Mouse (Mus musculus) megakaryocyte, embryonic 14.5 days (primary cell): ENCODE results near the gene Sox5.

Source experiments
- FLI1 ChIP-seq: IDR thresholded peaks from 2 replicates; pipeline ENCODE4 v1.6.1; 2012; ENCODE audit warnings: low read length, inconsistent platforms, mixed read lengths
- GATA1 ChIP-seq: IDR thresholded peaks from 3 replicates; pipeline ENCODE4 v1.6.1; 2012; ENCODE audit warnings: mixed read lengths, low read length, inconsistent platforms, borderline replicate concordance

DNA sequence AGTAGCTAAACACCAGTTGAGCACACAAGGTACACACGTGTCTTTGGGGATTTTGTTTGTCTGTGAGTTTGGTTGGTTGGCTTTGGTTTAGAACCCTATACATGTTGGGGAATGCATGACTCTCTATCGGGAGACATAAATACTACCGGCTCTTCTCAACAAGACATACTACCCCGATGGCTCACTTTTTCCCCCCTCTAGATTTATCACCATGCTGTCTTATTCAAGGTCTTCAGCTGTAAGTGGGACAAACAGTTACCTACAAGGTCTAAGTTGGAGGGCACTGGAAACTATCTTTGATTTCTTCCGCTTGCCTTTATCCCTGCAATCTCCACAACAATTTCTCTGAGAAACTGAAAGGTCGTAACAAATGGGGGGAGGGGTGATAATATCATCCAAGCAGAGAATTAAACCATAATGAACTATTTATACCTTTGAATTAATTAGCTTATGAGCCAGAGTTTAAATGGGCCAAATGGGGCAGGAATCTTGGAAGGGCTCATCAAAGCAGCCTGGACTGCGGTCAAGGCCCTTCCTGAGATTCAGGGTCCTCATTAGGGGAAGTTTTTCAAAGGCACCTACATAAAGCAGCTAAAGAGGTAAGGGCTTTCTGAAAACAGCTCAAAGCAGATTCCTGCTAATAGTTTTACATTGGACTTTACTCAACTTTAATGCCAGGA lies 4.3 kb downstream of the Sox5 start:
- TF ChIP-seq GATA1 (no peak), FLI1 (no peak)
